Mouse (Mus musculus): ENCODE results near the gene Sft2d2.

Gene Sft2d2

DNA sequence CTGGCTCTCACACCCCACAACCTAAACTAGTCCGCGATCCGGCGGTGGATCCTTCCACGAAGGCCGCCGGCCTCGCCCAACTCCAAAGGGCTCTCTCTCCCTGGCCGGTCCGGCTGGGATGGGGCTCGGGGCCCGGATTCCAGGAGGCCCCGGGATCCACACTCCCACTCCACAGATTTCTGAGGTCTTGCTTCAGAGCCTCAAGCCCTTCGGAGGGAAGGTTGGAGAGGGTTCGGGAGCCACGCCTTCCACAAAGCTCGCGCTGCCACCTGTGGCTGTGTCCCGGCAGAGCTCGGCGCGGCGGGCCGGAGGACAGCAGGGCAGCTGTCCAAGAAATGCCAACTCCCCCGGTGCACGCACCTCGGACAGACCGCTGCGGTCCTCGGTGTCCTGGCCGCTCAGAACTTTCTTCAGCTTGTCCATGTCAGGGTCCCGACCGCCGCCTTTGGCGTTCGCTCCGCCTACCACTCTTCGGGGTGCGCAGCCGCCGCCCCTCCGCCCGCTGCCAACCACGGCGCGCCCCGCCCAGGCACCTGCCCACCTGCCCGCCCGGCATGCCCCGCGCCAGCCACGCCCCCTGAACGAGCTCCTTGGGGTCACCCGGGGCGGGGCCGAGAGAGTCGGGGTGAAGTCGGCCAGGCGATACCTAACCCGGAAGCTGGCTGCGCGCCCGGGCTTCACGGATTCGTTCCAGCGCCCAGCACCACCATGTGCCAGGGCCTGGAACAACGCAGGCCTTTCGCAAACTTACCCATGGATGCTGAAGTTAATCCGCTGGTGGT is at the start of gene Sft2d2:
Gene Sft2d2 (minus strand): TSS at position 559 of the 782 bp plus-strand sequence.
- peak; percentile 99 for DNase-seq

DNA sequence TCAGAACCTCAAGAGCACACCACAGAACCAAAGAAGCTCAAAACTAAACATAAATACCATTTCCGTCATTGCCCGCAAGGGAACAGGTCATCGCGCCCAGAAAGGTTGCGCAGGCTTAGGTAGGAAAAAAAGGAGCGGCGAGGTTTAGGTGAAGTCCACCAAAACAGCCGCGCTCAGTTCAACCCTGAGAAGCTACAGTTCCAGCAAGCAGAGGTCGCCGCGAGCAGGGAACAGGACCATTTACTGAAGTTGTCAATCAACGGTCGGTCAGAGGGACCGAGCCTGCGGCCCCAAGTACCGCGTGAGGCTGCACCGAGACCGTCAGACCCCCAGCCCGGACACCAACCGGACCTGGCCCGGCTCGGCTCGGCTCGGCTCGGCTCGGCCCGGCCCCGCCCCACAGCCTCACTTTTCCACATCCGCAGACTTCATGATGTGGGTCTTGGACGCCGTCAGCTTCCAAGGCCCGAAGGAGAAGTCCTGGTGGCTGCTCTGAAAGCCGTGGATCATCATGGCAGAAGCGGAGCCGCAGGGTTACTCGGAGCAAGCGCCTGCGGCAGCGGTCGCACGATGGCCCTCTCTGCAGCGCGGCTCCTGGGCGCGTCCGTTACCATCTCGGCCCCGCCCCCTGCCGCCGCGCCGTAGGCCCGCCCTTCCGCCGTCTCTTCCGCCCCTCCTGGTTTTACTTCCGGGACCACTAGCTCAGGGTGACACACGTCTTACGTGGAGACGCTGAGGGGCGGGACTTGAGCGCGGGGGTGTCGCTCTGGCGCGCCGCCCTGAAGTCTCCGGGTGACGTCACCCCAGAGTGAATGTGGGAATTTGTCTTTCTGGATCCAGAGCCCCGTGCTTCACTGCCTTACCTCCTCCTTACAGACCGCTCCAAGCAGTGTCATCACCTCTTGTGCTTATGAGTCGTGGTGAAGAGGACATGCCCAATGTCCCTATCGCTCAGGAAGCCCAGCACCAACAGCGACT is 42.4 kb upstream of the Sft2d2 start, which contains the start of gene Tiprl:
Gene Tiprl (minus strand): TSS at position 676 of the 978 bp plus-strand sequence.
- peak; percentile 97 for DNase-seq

DNA sequence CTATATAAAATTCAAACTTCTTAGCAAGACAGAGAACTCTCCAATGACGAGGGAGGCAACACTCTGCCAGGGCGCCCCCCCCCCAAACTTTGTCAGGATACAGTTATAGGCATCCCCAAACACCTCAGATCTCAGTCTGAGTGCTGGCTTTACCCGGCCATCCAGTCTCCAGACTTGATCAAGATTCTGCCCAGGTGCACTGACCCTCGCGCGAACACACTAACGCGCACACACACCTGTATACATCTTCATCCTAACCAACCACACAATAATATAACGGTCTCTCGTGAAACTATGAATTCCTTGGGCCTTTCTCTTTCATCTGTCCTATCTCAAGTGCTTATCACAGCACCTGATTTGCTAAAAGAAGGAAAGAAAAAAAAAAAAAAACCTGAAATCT is 41.6 kb upstream of the Sft2d2 start:
- DNase-seq = no peak

DNA sequence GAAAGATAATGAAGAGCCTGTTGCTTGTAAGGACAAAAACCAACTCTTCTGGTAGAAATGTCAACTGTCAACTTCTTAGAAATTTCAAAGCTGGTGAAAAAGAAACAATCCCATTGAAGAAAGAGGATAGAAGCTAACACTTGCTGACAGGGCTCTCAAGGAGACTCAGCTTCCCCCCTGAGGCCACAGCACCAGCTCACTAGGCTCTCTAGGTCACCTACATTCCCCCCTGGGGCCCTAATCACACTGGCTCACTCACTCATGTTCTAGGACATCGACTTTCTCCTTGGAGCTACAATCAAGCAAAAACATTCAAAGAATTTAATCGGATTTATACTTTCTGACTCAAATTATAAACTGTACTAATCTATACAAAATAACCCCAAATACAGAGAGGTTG is 39.6 kb upstream of the Sft2d2 start:
- no peak for DNase-seq

DNA sequence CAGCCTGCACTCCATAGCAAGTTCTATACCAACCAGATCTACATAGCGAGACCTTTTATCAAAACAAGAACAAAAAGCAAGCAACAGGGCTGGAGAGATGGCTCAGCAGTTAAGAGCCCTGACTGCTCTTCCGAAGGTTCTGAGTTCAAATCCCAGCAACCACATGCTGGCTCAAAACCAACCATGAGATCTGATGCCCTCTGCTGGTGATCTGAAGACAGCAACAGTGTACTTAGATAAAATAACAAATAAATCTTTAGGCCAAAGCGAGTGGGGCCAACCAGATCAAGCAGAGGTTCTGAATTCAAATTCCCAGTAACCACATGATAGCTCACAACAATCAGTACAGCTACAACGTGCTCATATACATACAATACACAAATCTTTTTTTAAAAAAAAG is 36.5 kb upstream of the Sft2d2 start:
- DNase-seq = no peak

DNA sequence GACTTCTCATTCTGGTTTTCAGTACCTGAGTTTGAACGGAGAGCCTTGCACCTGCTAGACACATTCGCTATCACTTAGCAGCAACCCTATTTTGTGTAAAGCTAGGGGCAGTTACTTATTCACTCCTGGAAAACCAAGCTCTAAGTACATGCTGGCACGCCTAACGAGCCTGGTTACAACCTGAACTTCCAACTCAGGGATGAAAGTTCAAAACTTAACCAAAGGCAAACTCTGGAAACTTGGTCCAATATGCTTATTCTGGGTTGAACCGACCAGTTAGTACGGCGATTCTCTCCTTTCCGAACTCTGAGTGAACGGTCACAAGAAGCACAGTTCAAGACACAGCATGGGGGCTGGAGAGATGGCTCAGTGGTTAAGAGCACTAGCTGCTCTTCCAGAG is 35.3 kb upstream of the Sft2d2 start:
- DNase-seq = no peak

DNA sequence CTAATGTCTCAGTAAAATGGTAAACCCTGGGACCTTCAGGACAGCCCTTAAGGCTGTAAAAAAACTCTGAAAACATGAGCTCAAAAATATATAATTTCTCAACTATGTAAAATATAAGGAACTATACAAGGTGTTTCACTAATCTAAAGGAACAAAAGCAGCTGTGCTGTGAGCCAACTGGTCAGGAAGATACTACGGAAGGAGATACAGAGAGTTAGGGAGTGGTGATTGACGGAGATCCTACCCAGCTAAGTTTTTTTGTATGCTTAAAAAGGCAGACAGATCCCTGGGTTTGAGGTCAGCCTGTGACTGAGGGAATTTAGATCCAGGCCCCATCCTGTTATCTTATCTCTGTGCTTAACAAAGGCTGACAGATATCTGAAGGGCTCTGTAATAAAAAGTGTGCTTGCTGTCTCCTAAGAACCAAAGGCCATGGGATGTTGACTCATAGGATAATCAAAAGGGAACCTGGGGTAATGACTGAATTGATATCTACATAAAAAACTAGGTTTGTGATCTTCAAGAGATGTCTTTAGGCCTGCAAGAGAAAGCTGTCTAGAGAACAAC is 22.9 kb upstream of the Sft2d2 start:
- DNase-seq = no peak

DNA sequence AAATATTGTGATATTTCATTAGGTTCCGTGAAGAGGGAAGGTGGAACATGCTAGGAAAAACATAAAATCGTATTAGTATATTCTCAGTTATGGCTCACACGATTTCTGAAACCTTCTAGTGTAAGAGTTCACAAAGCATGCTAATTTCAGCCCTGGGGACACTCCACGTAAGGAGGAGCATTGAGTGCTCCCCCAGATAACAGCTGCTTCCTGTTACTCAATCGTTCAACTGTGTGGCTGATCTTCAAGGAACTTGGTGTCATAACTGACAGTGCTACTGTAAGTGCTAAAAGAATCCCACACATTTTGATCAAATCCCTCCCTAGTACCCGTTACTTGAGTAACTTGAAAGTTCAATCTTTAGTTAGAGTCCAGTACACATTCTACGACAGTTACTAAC is 21.6 kb upstream of the Sft2d2 start:
- no peak for DNase-seq

DNA sequence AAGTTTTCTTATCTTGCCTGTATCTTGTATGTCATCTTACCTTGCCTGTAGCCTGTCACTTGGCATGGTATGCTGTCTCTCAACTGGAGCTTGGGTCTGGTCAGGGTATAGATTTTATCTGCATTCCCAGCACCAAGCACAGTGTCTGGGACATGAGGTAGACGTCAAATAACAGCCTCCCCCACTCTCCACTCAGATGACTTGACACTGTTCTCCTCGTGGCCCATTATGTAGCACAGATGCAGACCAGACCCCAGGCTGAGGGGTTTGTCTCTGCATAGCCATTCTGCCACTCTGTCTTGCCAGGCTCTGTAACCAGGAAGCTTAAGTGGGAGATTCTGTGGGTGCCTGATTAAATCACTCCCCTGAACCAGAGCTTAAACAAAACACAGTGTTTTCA is 11.4 kb upstream of the Sft2d2 start:
- no peak for DNase-seq

DNA sequence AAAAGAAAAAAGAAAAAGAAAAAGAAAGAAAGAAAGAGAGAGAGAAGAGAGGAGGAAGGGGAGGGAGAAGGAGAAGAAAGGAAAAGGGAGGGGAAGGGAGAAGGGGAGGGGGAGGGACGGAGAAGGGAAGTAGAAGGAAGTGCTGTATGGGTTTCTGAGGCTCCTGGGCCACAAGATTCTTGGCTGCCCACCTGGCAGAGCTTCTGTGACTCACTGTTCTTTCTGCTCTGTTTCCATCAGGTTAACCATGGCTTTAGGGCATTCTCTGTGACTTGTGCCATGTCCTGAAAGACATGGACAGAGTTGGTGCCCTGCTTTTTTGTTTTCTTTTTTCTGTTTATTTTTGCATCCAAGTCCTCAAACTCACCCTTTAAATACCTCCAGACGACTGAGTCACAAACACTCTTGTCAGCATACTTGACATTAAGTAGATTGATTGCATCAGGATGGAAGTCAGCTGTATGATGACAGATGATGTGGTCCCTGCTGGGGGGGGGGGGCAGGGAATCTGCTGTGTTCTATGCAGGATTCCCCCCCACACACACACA is 9.3 kb upstream of the Sft2d2 start:
- DNase-seq = no peak

DNA sequence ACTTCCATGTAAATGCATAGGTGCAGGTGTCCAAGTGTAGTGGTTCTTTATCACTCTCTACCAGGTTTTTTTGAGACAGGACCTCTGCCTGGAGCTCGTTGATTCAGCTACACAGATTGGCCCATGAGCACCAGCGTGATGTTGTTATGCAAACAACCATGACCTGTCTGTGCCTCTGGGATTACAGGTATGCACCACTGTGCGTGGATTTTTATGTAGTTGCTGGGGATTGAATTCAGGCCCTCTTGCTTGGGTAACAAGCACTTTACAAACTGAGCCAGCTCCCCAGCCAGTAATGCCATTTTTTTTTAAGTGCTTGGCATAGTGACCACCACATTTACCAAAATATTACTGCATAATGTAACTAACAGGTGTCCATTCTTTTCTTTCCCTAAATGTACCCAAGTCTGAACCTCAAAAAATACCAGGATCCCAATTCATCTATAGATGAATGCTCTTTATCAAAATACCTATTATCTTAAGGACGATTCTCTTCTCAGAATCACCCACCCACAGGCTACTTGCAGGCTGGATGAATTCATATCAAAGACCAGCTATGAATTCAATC is 7.3 kb upstream of the Sft2d2 start:
- no peak for DNase-seq

DNA sequence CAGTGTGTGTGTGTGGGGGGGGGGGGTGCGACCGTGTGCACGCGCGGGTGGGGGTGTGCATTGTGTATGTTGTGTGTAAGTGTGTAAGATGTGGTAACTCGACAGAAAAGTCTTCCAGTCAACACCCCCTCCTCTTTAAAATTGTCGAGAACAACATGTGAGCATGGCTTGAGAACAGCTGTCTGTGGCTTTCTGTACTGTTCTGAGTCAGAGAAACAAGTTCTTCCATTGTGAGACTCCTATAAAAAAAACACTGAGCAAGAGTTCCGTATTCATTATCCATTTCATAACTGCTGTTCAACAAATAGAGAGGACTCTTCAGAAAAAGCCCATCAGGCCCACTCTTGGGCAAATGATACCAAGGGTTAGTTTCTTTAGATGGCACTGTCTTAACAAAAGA is 6.5 kb upstream of the Sft2d2 start:
- DNase-seq = no peak

DNA sequence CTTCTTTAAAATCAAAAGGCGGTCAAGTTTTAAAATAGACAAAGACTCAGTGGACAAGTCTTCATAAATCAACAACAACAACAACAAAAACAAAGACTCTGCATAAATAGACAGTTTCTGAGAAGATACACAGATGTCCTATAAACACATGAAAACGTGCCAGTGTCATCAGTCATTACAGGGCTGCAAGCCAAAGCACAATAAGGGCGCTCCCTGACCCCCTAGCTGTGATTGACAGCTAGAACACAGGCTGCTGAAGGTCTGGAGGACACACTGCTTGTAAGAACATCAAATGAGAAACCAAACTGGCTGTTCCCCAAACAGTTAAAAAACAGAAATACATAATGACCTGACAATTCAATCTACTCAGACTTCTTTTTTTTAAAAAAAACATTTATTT is 5.4 kb upstream of the Sft2d2 start:
- DNase-seq = no peak

DNA sequence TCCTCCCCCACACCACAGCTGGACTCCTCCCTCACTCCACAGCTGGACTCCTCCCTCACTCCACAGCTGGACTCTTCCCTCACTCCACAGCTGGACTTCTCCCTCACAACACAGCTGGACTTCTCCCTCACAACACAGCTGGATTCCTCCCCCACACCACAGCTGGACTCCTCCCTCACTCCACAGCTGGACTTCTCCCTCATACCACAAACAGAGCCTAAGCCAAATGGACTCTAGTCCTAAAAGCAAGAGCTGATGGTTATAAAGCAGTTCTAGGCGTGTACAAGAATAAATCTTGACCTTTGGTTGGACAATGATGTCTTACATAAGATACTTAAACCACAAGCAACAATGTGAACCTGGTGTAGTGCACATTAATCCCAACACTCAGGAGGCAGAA is 4.7 kb upstream of the Sft2d2 start:
- no peak for DNase-seq

DNA sequence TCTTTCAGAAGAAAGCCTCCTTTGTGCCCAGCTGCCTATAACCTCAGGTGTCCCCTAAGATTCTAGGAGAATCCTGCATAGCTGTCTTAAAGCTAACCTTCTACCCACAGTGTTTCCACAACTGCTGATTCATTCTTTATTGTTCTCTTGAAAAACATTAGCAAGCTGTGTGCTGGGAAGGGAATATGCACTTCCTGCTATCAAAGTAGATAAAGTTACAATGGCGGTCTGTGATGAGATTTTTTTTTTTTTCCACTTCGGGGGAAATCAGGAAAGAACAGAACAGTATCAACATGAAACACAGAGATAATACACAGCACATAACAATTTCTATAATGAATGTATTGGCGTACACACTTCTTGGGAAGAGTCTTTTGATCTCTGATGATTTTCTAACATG is 3.6 kb upstream of the Sft2d2 start:
- no peak for DNase-seq

DNA sequence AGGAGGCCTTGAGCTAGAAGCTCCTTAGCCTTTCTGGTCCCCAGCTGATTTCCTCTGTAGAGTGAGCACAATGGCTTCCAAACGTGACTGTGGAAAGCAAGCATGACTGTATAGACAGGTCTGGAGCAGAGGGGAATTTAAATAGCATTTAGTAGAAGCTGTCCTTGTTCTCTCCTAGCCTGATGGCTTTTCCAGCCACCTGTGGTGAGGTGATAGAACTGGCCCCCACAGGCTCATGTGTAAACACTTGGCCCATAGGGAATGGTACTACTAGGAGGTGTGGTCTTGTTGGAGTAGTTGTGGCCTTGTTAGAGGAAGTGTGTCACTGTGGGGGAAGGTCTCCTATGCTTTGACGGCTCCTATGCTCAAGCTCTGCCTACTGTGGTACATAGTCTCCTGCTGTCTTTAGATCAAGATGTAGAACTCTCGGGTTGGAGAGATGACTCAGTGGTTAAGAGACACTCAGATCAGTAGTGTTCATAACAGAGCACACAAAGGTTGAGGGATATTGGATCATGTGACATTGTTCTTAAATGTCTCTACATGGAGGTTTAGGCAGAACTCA is 1.2 kb upstream of the Sft2d2 start:
- no peak for DNase-seq

DNA sequence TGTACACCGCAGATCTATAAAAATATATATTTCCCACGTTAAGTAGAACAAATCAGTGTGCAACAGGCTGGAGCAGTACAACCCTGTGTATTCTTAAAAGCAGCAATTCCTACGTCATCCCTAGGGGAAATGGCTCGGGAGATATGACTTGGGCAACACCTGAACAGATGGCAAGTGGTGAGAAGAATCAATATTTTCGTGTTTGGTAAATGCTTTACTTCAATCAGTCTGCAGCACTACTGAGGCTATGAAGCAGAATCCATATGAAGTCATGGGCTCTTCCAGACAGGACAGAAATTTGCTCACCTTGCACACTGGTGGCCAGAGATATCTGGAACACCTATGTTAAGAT is 400 bp upstream of the Sft2d2 start:
- no peak for DNase-seq

DNA sequence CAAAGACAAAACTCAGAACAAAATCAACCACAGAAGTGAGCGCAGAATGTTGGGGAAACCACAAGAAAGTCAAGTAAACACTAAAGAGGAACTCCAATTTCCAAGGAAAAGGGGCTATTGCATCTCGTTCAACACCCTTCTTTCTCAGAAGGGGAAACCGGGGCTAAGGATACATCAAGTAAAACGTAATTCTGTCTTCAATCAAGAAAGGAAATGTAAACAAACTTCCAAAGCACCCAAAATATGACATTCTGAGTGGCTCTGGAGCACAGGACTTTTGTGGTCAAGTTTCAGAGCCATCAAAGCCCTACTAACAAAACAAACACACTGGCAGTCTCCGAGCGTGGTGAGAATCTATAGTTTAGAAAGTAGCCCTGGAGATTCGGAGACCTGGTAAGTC is 812 bp downstream of the Sft2d2 start:
- DNase-seq = no peak

DNA sequence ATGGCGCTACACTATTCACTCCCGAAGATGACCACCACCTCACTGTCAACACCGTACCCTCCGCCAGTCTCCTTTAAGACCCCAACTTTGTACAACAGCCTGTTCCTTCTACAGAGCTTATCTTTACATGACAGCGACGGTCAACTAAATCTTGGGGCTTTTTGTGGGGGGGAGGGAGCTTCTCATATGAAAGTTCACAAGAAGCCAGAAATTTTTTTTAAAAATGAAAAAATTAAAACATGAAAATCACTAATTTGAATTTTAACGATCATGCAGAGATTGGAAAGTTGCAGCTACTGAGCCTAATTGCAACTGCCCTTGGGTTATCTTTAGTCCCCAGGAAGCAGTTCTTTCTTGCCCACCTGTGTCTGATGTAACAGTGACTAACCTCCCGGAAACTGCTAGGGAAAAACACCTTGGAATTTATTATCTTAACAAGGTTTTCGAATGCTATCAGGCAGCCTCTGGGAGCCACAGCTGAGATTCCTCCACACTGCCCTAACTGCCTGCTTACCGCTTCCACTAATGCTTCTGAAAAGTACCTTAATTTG is 1.4 kb downstream of the Sft2d2 start:
- no peak for DNase-seq

DNA sequence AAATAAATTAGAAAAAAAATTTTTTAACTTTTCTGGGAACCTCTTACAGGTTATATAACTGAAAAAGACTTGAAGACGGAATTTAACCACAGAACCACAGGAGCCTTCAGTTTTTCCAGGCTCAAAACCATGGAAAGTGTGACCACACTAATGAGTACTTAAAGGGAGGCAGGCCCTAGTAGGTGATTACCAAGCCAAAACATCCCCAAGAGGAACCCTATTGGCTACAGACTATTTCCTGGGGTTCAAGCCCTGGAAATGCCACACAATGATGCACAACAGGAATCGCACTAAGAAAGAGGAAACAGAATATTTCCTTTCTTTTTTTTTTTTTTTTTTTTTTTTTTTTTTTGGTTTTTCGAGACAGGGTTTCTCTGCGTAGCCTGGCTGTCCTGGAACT is 2.1 kb downstream of the Sft2d2 start:
- DNase-seq = no peak

DNA sequence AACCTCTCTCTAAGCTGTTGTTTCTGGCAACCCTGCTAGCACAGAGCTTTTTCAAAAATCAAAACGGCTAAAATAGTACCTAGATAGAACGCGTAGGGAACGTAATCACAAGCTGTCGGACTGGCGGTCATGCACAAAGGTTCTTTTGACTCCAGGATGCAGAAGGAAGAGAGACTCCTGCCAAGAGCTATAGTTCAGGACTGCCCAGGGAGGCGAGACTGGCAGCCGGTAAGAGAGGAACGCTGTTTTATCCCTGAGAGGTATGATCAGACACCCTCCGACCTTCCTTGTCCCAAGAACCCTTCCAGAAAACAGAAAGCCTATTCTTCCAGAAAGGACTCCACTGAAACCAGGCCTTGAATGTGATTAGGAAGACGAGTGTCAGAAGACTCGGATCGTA is 2.6 kb downstream of the Sft2d2 start:
- DNase-seq = no peak

DNA sequence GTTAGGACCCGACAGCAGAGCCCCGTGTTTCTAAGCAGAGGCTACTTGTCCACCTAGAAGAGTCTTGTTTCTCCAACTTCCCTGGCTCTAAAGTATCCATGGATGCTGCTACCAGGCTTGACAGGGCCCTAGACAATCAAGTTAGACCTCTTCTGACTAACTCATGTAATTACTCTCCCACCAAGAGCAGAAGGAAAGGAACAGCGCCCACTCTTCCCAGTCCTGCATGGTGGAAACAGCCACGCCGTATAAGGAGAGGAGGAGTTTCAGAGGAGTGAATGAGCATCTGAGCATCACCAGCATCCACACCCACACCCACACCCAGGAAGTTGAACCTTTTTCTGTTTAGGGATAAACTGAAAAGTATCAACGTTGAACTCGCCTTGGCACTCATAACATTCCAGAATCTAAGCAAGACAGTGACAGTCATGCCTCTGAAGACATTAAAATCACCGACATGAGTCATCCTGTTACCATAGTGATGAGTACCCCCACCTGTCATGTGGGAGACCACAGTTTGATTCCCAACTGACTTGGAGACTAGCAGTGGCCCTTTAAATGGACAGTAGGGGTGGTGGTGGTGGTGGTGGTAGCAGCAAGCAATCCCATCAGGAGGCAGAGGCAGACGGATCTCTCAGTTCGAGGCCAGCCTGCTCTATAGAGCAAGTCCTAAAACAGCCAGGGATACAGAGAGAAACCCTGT is 3.5 kb downstream of the Sft2d2 start:
- no peak for DNase-seq

Data from liver (tissue).